Mouse (Mus musculus) mature B cell (primary cell): ENCODE measurements at regions not wholly inside any gene's neighbourhood (a gene's known extent, or its start where the extent isn't known, plus 50 kb on each side); places are given as distances from the start of the nearest gene placed in this dataset.

ENCODE experiments used
- in situ Hi-C: fragments of 300-500 bp; cut with MboI; formaldehyde crosslinking; loops from 2 replicates; pipeline ENCODE4 v1.14.3; 2019

GRCm38 (mm10) chr15:61927385-61928120 is 1004.7 kb upstream of the A1bg start:
- in situ Hi-C loops, result no loop called here

GRCm38 (mm10) chr15:61920041-61920440 is 997.2 kb upstream of the A1bg start:
- in situ Hi-C loops, result no loop called here

- in situ Hi-C loops, result no loop called here
Measured at GRCm38 (mm10) chr15:61913546-61914160, 990.8 kb upstream of the A1bg start.

GRCm38 (mm10) chr15:61905165-61905845 is 982.5 kb upstream of the A1bg start:
- in situ Hi-C loops, result no loop called here

- in situ Hi-C loops, result no loop called here
Measured at GRCm38 (mm10) chr15:61899809-61900208, 977.0 kb upstream of the A1bg start.

GRCm38 (mm10) chr15:61897566-61897965 is 974.8 kb upstream of the A1bg start:
- in situ Hi-C loops, result no loop called here

- in situ Hi-C loops, result no loop called here
Measured at GRCm38 (mm10) chr15:61890330-61890729, 967.5 kb upstream of the A1bg start.

GRCm38 (mm10) chr15:61888569-61889326 is 965.9 kb upstream of the A1bg start:
- in situ Hi-C loops, result no loop called here

- in situ Hi-C loops, result no loop called here
Measured at GRCm38 (mm10) chr15:61879408-61879807, 956.6 kb upstream of the A1bg start.

- in situ Hi-C loops, result no loop called here
Measured at GRCm38 (mm10) chr15:61873047-61873446, 950.2 kb upstream of the A1bg start.

GRCm38 (mm10) chr15:61860759-61861158 is 937.9 kb upstream of the A1bg start:
- in situ Hi-C loops, result no loop called here

GRCm38 (mm10) chr15:61855880-61856279 is 933.1 kb upstream of the A1bg start:
- in situ Hi-C loops, result no loop called here

GRCm38 (mm10) chr15:61812671-61813070 is 889.9 kb upstream of the A1bg start:
- in situ Hi-C loops, result no loop called here

GRCm38 (mm10) chr15:61805379-61805778 is 882.6 kb upstream of the A1bg start:
- in situ Hi-C loops, result no loop called here

GRCm38 (mm10) chr15:61800155-61800554 is 877.3 kb upstream of the A1bg start:
- in situ Hi-C loops, result no loop called here

GRCm38 (mm10) chr15:61797827-61798226 is 875.0 kb upstream of the A1bg start:
- in situ Hi-C loops, result no loop called here

- in situ Hi-C loops, result no loop called here
Measured at GRCm38 (mm10) chr15:61794506-61794905, 871.7 kb upstream of the A1bg start.

GRCm38 (mm10) chr15:61789847-61790562 is 867.2 kb upstream of the A1bg start:
- in situ Hi-C loops, result no loop called here

- in situ Hi-C loops, result no loop called here
Measured at GRCm38 (mm10) chr15:61787046-61787445, 864.2 kb upstream of the A1bg start.

- in situ Hi-C loops, result no loop called here
Measured at GRCm38 (mm10) chr15:61781531-61781930, 858.7 kb upstream of the A1bg start.

GRCm38 (mm10) chr15:61772996-61773395 is 850.2 kb upstream of the A1bg start:
- in situ Hi-C loops, result no loop called here
